Mouse (Mus musculus): Measurements from ENCODE around the gene Plk2. TPM values are rescaled to one million over a fixed set of nuclear protein-coding genes. Genes with fewer than 3 reads are reported as not detected.
A peak's percentile ranks its signal among the peaks of the same experiment; 100 is the strongest.
"Not testable (repeated sequence)": the region's sequence is repeated elsewhere in the genome, so short reads cannot be mapped to it uniquely, and the experiment has no call there.

Gene Plk2
- polyA plus RNA-seq (2016; fragmentation: Nextera tagmentation; extraction: Ambion mirVana): 201 and 223 TPM in 2 replicates

GRCm38 (mm10) chr13:110394291-110395178 lies at the start of gene Plk2:
Plk2 (plus strand) TSS chr13:110395046.
- H3K36me3 ChIP-seq: peaks cover 21% of the 10 kb centered on the region
- H3K9ac ChIP-seq: peak within 1 kb of the TSS; percentile 94
- ATAC-seq (ENCODE audit: insufficient number of reproducible peaks, insufficient read depth, low FRiP score, low TSS enrichment): peak; percentile 92
- peak within 1 kb of the TSS; percentile 91 for H3K4me2 ChIP-seq (replicated peaks)
- 0 out of 2 replicates have a peak, but pooled peaks cover 9% of the 10 kb centered on the region for H3K9me3 ChIP-seq
- no peaks in the 10 kb centered on the region for H3K27me3 ChIP-seq
- peak within 1 kb of the TSS; percentile 91 for H3K27ac ChIP-seq
- WGBS: under 1% methylated on average over 71 of the region's 71 CpGs
- peaks cover 12% of the 10 kb centered on the region for H3K4me1 ChIP-seq
- peak within 1 kb of the TSS; percentile 86 for H3K4me3 ChIP-seq

- Histone ChIP-seq H3K9ac (no peak overlapping the region), H3K4me2 (replicated peaks) (no peak overlapping the region), H3K36me3 (no peaks in the 10 kb centered on the region), H3K4me1 (0 out of 2 replicates have a peak, but pooled peaks cover 4% of the 10 kb centered on the region), H3K9me3 (no peaks in the 10 kb centered on the region), H3K27ac (no peak overlapping the region), H3K4me3 (no peak overlapping the region), H3K27me3 (no peaks in the 10 kb centered on the region)
- 37% methylated on average over 7 of the region's 7 CpGs for WGBS
- no peak for ATAC-seq (ENCODE audit: insufficient number of reproducible peaks, insufficient read depth, low FRiP score, low TSS enrichment)
These were observed 48.1 kb upstream of the Plk2 start for GRCm38 (mm10) chr13:110346707-110347106.

- 85% methylated on average over 6 of the region's 6 CpGs for WGBS
- no peak overlapping the region for H3K4me3 ChIP-seq
- 0 out of 2 replicates have a peak, but pooled peaks cover 4% of the 10 kb centered on the region for H3K4me1 ChIP-seq
- no peak overlapping the region for H3K27ac ChIP-seq
- no peak overlapping the region for H3K4me2 ChIP-seq (replicated peaks)
- H3K27me3 ChIP-seq: no peaks in the 10 kb centered on the region
- ATAC-seq (ENCODE audit: insufficient number of reproducible peaks, insufficient read depth, low FRiP score, low TSS enrichment): no peak
- H3K9me3 ChIP-seq: no peaks in the 10 kb centered on the region
- no peaks in the 10 kb centered on the region for H3K36me3 ChIP-seq
- H3K9ac ChIP-seq: no peak overlapping the region
These were observed 43.8 kb upstream of the Plk2 start for GRCm38 (mm10) chr13:110351051-110351450.

GRCm38 (mm10) chr13:110356941-110357340 lies 37.9 kb upstream of the Plk2 start, which contains the start of gene Gapt:
Gapt (minus strand) TSS chr13:110357199.
- no peaks in the 10 kb centered on the region for H3K36me3 ChIP-seq
- H3K4me2 ChIP-seq (replicated peaks): no peak within 1 kb of the TSS
- H3K4me3 ChIP-seq: no peak within 1 kb of the TSS
- WGBS: 78% methylated on average over 2 of the region's 2 CpGs
- no peaks in the 10 kb centered on the region for H3K9me3 ChIP-seq
- ATAC-seq (ENCODE audit: insufficient number of reproducible peaks, insufficient read depth, low FRiP score, low TSS enrichment): no peak
- no peak within 1 kb of the TSS for H3K9ac ChIP-seq
- no peaks in the 10 kb centered on the region for H3K4me1 ChIP-seq
- no peak within 1 kb of the TSS for H3K27ac ChIP-seq
- no peaks in the 10 kb centered on the region for H3K27me3 ChIP-seq

- no peaks in the 10 kb centered on the region for H3K4me1 ChIP-seq
- H3K9me3 ChIP-seq: no peaks in the 10 kb centered on the region
- WGBS: 83% methylated on average over 6 of the region's 6 CpGs
- ATAC-seq (ENCODE audit: insufficient number of reproducible peaks, insufficient read depth, low FRiP score, low TSS enrichment): no peak
- no peak overlapping the region for H3K4me3 ChIP-seq
- H3K4me2 ChIP-seq (replicated peaks): no peak overlapping the region
- no peak overlapping the region for H3K27ac ChIP-seq
- no peak overlapping the region for H3K9ac ChIP-seq
- no peaks in the 10 kb centered on the region for H3K27me3 ChIP-seq
- H3K36me3 ChIP-seq: no peaks in the 10 kb centered on the region
These were observed 31.1 kb upstream of the Plk2 start for GRCm38 (mm10) chr13:110363722-110364121.

GRCm38 (mm10) chr13:110366477-110366876 lies 28.4 kb upstream of the Plk2 start:
- no peaks in the 10 kb centered on the region for H3K36me3 ChIP-seq
- 91% methylated on average over 3 of the region's 3 CpGs for WGBS

GRCm38 (mm10) chr13:110367961-110368555 lies 26.8 kb upstream of the Plk2 start:
- Histone ChIP-seq H3K9me3 (no peaks in the 10 kb centered on the region), H3K27me3 (no peaks in the 10 kb centered on the region), H3K36me3 (no peaks in the 10 kb centered on the region), H3K9ac (no peak overlapping the region), H3K4me1 (no peaks in the 10 kb centered on the region), H3K27ac (no peak overlapping the region), H3K4me2 (replicated peaks) (no peak overlapping the region), H3K4me3 (no peak overlapping the region)
- ATAC-seq (ENCODE audit: insufficient number of reproducible peaks, insufficient read depth, low FRiP score, low TSS enrichment): no peak
- 89% methylated on average over 3 of the region's 3 CpGs for WGBS

More at GRCm38 (mm10) chr13:110366477-110366876, 28.4 kb upstream of the Plk2 start:
- no peaks in the 10 kb centered on the region for H3K27me3 ChIP-seq
- H3K9me3 ChIP-seq: no peaks in the 10 kb centered on the region
- no peak for ATAC-seq (ENCODE audit: insufficient number of reproducible peaks, insufficient read depth, low FRiP score, low TSS enrichment)
- H3K4me1 ChIP-seq: no peaks in the 10 kb centered on the region
- H3K4me3 ChIP-seq: no peak overlapping the region
- H3K27ac ChIP-seq: no peak overlapping the region
- no peak overlapping the region for H3K4me2 ChIP-seq (replicated peaks)
- no peak overlapping the region for H3K9ac ChIP-seq

- not testable (repeated sequence) for ATAC-seq (ENCODE audit: insufficient number of reproducible peaks, insufficient read depth, low FRiP score, low TSS enrichment)
- WGBS: 62% methylated on average over 6 of the region's 6 CpGs
These were observed 26.2 kb upstream of the Plk2 start for GRCm38 (mm10) chr13:110368556-110369040.

GRCm38 (mm10) chr13:110369673-110370072 lies 25.2 kb upstream of the Plk2 start:
- WGBS: 96% methylated on average over 1 of the region's 1 CpGs
- H3K36me3 ChIP-seq: no peaks in the 10 kb centered on the region
- no peak overlapping the region for H3K27ac ChIP-seq
- no peak overlapping the region for H3K9ac ChIP-seq
- H3K4me3 ChIP-seq: no peak overlapping the region
- H3K4me1 ChIP-seq: no peaks in the 10 kb centered on the region
- 0 out of 2 replicates have a peak, but pooled peaks have one; percentile 56 for ATAC-seq (ENCODE audit: insufficient number of reproducible peaks, insufficient read depth, low FRiP score, low TSS enrichment)
- H3K9me3 ChIP-seq: no peaks in the 10 kb centered on the region
- no peaks in the 10 kb centered on the region for H3K27me3 ChIP-seq
- no peak overlapping the region for H3K4me2 ChIP-seq (replicated peaks)

More at GRCm38 (mm10) chr13:110368556-110369040, 26.2 kb upstream of the Plk2 start:
- H3K27ac ChIP-seq; H3K9ac ChIP-seq; H3K27me3 ChIP-seq; H3K9me3 ChIP-seq; H3K36me3 ChIP-seq; H3K4me1 ChIP-seq; H3K4me2 ChIP-seq (replicated peaks); H3K4me3 ChIP-seq: not testable (repeated sequence)

- no peak overlapping the region for H3K27ac ChIP-seq
- H3K4me3 ChIP-seq: no peak overlapping the region
- H3K9ac ChIP-seq: no peak overlapping the region
- ATAC-seq (ENCODE audit: insufficient number of reproducible peaks, insufficient read depth, low FRiP score, low TSS enrichment): no peak
- WGBS: 19% methylated on average over 5 of the region's 5 CpGs
- H3K27me3 ChIP-seq: no peaks in the 10 kb centered on the region
- no peaks in the 10 kb centered on the region for H3K36me3 ChIP-seq
- H3K9me3 ChIP-seq: no peaks in the 10 kb centered on the region
- H3K4me2 ChIP-seq (replicated peaks): no peak overlapping the region
- no peaks in the 10 kb centered on the region for H3K4me1 ChIP-seq
These were observed 12.4 kb upstream of the Plk2 start for GRCm38 (mm10) chr13:110382447-110382901.

GRCm38 (mm10) chr13:110384514-110384913 lies 10.3 kb upstream of the Plk2 start:
- ATAC-seq (ENCODE audit: insufficient number of reproducible peaks, insufficient read depth, low FRiP score, low TSS enrichment): no peak
- 71% methylated on average over 6 of the region's 6 CpGs for WGBS
- Histone ChIP-seq H3K4me2 (replicated peaks) (no peak overlapping the region), H3K27me3 (no peaks in the 10 kb centered on the region), H3K4me3 (no peak overlapping the region), H3K27ac (no peak overlapping the region), H3K4me1 (no peaks in the 10 kb centered on the region), H3K9me3 (0 out of 2 replicates have a peak, but pooled peaks cover 1% of the 10 kb centered on the region), H3K36me3 (no peaks in the 10 kb centered on the region), H3K9ac (no peak overlapping the region)

All from embryonic facial prominence, embryonic 12.5 days (tissue).